Mouse (Mus musculus): Measurements from ENCODE around the gene Sash1. TPM values are rescaled to one million over a fixed set of nuclear protein-coding genes. Genes with fewer than 3 reads are reported as not detected.

Sash1 gene
- polyA plus RNA-seq, 1 experiment from 2014 or later = 5.7 TPM

DNA sequence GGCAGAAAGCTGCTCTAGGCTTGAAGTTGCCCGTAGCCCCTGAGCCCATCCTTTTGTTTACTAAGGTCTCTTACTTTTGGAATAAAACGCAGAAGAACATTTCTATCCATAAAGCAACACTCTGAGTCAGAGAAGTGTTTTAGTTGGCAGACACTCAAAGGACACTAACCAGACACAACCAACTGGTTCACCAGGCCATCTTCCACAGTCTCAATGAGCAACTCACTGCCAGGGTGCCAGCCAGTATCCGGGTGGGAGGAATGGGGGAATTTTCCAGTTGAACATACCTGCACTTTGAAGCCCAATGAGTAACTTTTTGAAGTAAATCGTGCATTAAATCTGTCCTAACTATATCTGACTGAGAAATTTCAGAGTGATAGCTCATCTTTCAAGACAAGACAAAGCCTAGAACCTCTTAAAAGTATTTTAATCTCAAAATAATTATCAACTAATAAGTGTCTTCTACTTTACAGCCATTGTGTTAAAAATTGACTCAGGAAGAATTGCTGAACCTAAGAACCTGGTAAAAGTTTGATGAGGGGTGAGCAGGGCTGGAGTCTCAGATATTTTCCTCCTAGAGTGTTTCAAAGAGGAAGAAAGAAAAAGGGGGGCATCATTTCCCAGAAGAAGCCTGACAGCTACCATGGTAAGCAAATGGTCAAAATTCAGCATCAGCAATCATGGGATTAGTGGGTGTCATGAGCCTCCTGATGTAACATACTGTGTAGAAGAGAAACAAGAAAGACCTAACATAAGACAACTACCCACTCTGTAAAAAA is 74.4 kb downstream of the Sash1 start:
- no peak for ATAC-seq (ENCODE audit: insufficient number of reproducible peaks, low FRiP score, low TSS enrichment, low read depth)
- no peaks in the 10 kb centered on the region for H3K9me3 ChIP-seq (replicated peaks)

DNA sequence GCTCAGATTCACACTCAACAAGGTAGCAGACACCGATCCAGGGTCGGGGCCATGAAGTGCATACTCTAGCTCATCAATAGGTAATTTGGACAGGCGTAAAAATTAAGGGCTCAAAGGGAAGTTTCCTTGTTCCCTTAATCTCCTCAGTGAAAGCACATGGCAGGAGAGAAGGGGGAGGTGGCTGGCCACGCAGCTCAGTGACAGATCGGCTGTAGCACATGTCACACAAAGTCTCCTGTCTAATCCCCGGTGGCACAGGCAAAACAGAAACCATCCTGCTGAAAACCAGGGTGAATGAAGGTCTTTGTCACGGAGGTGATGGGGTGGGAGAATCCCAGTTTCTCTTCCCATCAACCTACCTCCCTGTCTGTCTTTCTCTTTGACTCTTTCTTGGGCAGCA is 75.4 kb downstream of the Sash1 start:
- H3K9ac ChIP-seq = no peak overlapping the region
- H3K4me3 ChIP-seq (replicated peaks) = no peak overlapping the region
- ATAC-seq (ENCODE audit: insufficient number of reproducible peaks, low FRiP score, low TSS enrichment, low read depth) = no peak
- no peaks in the 10 kb centered on the region for H3K27me3 ChIP-seq
- H3K36me3 ChIP-seq = no peaks in the 10 kb centered on the region
- no peaks in the 10 kb centered on the region for H3K9me3 ChIP-seq (replicated peaks)
- H3K27ac ChIP-seq (replicated peaks) = no peak overlapping the region
- H3K4me2 ChIP-seq (replicated peaks) = no peak overlapping the region
- WGBS = 58% methylated on average over 7 of the region's 7 CpGs
- H3K4me1 ChIP-seq = peaks cover 27% of the 10 kb centered on the region

More for the DNA sequence above, 74.4 kb downstream of the Sash1 start:
- WGBS = 80% methylated on average over 4 of the region's 4 CpGs
- H3K4me3 ChIP-seq (replicated peaks) = no peak overlapping the region
- no peaks in the 10 kb centered on the region for H3K27me3 ChIP-seq
- H3K36me3 ChIP-seq = no peaks in the 10 kb centered on the region
- H3K27ac ChIP-seq (replicated peaks) = no peak overlapping the region
- H3K4me1 ChIP-seq = peaks cover 25% of the 10 kb centered on the region
- no peak overlapping the region for H3K9ac ChIP-seq
- no peak overlapping the region for H3K4me2 ChIP-seq (replicated peaks)

DNA sequence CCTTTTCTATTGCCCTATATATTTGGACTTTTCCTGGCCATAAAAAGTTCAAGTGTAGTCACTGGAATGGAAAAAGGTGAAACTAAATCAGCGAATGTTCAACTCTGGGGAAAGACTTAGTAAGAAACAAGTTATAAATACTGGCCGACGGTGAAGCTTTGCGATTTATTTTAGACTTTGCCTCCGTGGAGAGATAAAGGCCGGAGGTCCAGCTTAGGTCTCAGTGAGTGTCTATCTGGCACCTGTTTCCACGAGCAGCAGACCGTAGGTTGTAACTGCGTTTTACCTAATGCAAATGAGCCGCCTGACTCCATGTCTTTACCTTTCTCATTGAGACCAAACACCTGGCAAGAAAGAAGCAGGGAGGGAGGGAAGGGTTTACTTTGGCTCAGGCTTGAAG is 77.5 kb downstream of the Sash1 start:
- Histone ChIP-seq H3K4me1 (peaks cover 31% of the 10 kb centered on the region), H3K4me3 (replicated peaks) (no peak overlapping the region), H3K9ac (no peak overlapping the region), H3K4me2 (replicated peaks) (no peak overlapping the region), H3K36me3 (no peaks in the 10 kb centered on the region), H3K9me3 (replicated peaks) (no peaks in the 10 kb centered on the region), H3K27me3 (no peaks in the 10 kb centered on the region), H3K27ac (replicated peaks) (0 out of 2 replicates have a peak overlapping the region, but pooled peaks have one; percentile 51)
- 91% methylated on average over 10 of the region's 10 CpGs for WGBS
- no peak for ATAC-seq (ENCODE audit: insufficient number of reproducible peaks, low FRiP score, low TSS enrichment, low read depth)

DNA sequence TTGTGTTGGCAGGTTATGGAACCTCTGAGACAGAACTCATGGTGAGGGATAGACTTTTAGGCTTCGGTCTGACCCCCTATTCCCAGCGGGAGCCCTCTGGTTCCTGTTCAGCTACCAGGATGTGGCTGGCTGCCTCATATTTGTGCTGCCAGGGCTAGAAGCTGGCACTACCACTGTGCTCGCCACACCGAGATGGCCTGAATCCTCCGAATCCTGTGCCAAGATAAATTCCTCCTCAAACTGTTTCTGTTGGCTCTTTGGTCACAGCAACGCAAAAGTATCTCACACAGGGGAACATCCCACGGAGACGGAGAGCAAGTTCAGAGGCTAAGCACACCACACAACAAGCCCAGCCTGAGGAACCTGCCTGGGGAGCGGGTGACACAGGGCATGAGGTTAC is 78.3 kb downstream of the Sash1 start:
- Histone ChIP-seq H3K27ac (replicated peaks) (peak overlapping the region; percentile 51; the same call in 1 of the 2 replicates), H3K9me3 (replicated peaks) (no peaks in the 10 kb centered on the region), H3K4me2 (replicated peaks) (no peak overlapping the region), H3K4me3 (replicated peaks) (no peak overlapping the region), H3K27me3 (no peaks in the 10 kb centered on the region), H3K36me3 (no peaks in the 10 kb centered on the region), H3K9ac (no peak overlapping the region), H3K4me1 (peaks cover 28% of the 10 kb centered on the region)
- ATAC-seq (ENCODE audit: insufficient number of reproducible peaks, low FRiP score, low TSS enrichment, low read depth) = no peak
- WGBS = 78% methylated on average over 9 of the region's 9 CpGs

DNA sequence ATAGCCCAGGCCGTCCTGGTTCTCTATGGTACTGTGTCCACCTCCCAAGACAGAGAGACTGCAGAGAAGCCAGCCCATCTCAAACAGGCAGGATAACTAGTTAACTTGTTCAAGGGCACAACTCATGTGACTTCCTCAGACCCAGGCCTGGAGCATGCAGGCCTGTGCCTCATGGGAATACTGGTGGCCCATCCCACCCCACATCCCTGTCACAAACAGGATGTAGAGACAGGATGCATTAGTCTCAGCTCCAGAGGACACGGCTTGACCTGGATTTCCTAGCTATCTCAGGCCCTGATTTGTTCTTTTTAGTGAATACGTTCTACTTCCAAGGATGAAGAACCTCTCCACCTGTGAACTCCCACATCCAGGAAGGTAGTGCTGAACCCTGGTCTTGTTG is 80.5 kb downstream of the Sash1 start:
- H3K9me3 ChIP-seq (replicated peaks) = no peaks in the 10 kb centered on the region
- H3K27ac ChIP-seq (replicated peaks) = 0 out of 2 replicates have a peak overlapping the region, but pooled peaks have one; percentile 11
- no peaks in the 10 kb centered on the region for H3K36me3 ChIP-seq
- no peak overlapping the region for H3K4me2 ChIP-seq (replicated peaks)
- 87% methylated on average over 3 of the region's 3 CpGs for WGBS
- H3K9ac ChIP-seq = no peak overlapping the region
- no peaks in the 10 kb centered on the region for H3K27me3 ChIP-seq
- peaks cover 39% of the 10 kb centered on the region for H3K4me1 ChIP-seq
- ATAC-seq (ENCODE audit: insufficient number of reproducible peaks, low FRiP score, low TSS enrichment, low read depth) = no peak
- no peak overlapping the region for H3K4me3 ChIP-seq (replicated peaks)

DNA sequence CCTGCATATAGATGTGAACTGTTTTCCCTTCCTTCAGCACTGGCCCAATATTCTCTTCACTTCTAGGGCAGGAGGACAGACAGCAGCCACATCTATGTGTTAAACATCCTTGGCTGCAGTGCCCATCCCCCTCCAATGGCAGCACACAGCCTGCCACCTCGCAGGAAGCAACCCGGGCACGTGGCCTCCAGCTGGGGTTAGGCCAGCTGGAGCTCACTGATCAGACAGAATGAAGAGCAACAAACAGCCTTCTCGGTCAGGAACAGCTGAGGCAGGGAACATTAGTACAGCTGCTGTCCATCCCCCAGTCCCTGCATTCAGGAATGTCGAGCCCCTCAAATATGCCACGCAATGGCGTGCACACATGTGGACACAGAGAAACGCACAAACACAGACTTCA is 81.6 kb downstream of the Sash1 start:
- Histone ChIP-seq H3K9me3 (replicated peaks) (no peaks in the 10 kb centered on the region), H3K36me3 (peaks cover 1% of the 10 kb centered on the region; the same call in 1 of the 2 replicates), H3K9ac (no peak overlapping the region), H3K4me2 (replicated peaks) (no peak overlapping the region), H3K4me1 (peaks cover 38% of the 10 kb centered on the region), H3K4me3 (replicated peaks) (no peak overlapping the region), H3K27ac (replicated peaks) (peak overlapping the region; percentile 48), H3K27me3 (no peaks in the 10 kb centered on the region)
- WGBS = 20% methylated on average over 8 of the region's 8 CpGs
- peak; percentile 59 for ATAC-seq (ENCODE audit: insufficient number of reproducible peaks, low FRiP score, low TSS enrichment, low read depth)

DNA sequence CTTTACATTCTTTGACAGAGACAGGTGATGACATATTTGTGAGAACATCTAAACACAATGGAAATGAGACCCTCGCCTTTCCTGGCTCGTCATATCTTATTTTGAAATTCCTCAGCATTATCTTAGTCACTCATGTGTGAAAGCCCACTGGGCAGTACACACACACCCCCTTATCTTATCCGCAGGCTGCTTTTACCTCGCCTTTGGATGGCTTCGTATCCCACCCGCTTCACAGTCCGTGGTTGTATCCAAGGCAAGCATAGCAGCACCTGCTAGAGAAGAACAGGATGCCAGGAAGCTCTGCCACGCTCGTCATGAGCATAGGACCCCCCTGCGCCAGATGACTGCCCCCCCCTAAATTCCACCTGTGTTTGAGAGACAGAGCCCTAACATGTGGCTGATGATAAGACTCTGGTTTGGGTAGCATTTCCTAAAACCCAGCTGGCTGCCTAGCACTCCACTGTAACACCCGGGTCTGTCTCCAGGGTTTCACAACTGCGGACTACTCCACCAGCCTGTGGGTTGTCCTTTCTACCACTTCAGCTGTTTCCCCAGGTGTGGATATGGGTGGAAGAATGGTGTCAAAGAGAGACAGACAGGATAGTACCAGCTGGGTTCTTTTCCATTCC is 84.0 kb downstream of the Sash1 start:
- Histone ChIP-seq H3K27ac (replicated peaks) (no peak overlapping the region), H3K27me3 (no peaks in the 10 kb centered on the region)
- 75% methylated on average over 12 of the region's 12 CpGs for WGBS

DNA sequence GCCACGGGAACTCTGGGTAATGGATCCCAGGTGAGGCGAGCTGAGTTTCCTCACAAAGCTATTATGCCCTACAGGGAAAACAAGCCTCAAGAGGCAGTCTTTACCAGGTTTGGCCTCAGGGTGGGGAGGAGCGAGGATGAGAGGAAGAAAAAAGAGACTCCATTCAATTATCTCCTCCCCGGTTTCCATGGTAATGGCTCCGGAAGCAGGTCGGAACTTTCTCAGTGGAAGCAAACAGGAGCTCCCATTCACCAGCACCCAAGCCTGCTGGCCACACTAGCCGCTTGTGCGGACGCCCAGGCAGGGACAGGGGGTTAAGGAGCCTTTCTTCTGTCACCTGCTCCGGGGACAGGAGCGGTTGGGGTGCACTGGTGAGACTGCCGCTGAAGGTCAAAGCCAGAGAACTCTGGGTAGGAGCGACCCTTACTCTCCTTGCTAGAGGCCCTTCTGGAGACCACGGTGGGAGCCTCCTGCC is 84.7 kb downstream of the Sash1 start:
- no peak for ATAC-seq (ENCODE audit: insufficient number of reproducible peaks, low FRiP score, low TSS enrichment, low read depth)
- H3K9me3 ChIP-seq (replicated peaks) = no peaks in the 10 kb centered on the region; the same call in 1 of the 2 replicates
- H3K4me2 ChIP-seq (replicated peaks) = 0 out of 2 replicates have a peak overlapping the region, but pooled peaks have one; percentile 15
- H3K36me3 ChIP-seq = peaks cover 21% of the 10 kb centered on the region; the same call in 1 of the 2 replicates
- 32% methylated on average over 14 of the region's 14 CpGs for WGBS
- peaks cover 34% of the 10 kb centered on the region for H3K4me1 ChIP-seq
- H3K4me3 ChIP-seq (replicated peaks) = no peak overlapping the region
- no peaks in the 10 kb centered on the region for H3K27me3 ChIP-seq
- no peak overlapping the region for H3K9ac ChIP-seq
- 0 out of 2 replicates have a peak overlapping the region, but pooled peaks have one; percentile 7 for H3K27ac ChIP-seq (replicated peaks)

More for the DNA sequence above, 84.0 kb downstream of the Sash1 start:
- Histone ChIP-seq H3K36me3 (peaks cover 21% of the 10 kb centered on the region; the same call in 1 of the 2 replicates), H3K4me2 (replicated peaks) (no peak overlapping the region), H3K9me3 (replicated peaks) (no peaks in the 10 kb centered on the region; the same call in 1 of the 2 replicates), H3K4me3 (replicated peaks) (no peak overlapping the region), H3K4me1 (peaks cover 34% of the 10 kb centered on the region), H3K9ac (no peak overlapping the region)
- no peak for ATAC-seq (ENCODE audit: insufficient number of reproducible peaks, low FRiP score, low TSS enrichment, low read depth)

DNA sequence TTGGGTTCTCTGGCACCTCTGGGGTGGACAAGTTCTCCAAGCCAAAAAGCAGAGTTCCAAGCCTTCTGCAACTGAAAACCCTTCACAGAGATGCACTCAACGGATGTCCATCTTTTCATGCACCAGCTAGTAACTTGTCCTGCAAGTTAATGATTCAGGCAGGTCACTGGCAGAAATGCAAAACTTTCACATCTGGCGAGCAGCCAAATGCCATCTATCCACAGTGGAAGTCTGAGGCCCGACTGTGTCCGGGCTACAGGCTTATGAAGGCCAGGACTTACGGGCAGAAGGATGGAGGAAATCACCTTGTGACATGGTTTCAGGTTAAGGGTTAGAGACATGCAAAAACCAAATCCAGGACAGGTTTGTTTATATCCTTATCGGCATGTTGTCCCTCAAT is 88.0 kb downstream of the Sash1 start:
- peaks cover 21% of the 10 kb centered on the region; the same call in 1 of the 2 replicates for H3K36me3 ChIP-seq
- ATAC-seq (ENCODE audit: insufficient number of reproducible peaks, low FRiP score, low TSS enrichment, low read depth) = no peak
- H3K27ac ChIP-seq (replicated peaks) = no peak overlapping the region
- no peak overlapping the region for H3K9ac ChIP-seq
- H3K9me3 ChIP-seq (replicated peaks) = no peaks in the 10 kb centered on the region; the same call in 1 of the 2 replicates
- H3K4me1 ChIP-seq = peaks cover 17% of the 10 kb centered on the region
- 84% methylated on average over 6 of the region's 6 CpGs for WGBS
- H3K4me2 ChIP-seq (replicated peaks) = no peak overlapping the region
- H3K27me3 ChIP-seq = no peaks in the 10 kb centered on the region
- H3K4me3 ChIP-seq (replicated peaks) = no peak overlapping the region

DNA sequence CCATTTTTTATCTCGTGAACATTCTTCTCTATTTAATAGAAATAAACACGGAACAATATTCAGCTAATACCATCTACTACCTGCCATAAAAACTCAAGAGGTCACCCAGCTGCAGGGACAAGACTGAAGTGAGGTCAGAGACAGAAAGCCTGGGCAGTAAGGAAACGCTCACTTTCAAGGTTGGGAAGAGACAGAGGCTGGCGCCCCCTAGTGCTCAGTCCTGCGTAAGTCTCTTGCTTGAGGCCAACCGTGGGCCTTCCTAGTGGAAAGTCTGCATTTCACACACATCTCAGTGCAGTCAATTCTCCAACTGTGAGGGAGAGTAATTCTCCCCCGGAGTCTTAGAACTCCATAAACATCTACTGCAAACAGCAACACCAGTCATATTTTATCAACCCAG is 90.5 kb downstream of the Sash1 start:
- H3K9me3 ChIP-seq (replicated peaks) = no peaks in the 10 kb centered on the region; the same call in 1 of the 2 replicates
- H3K27ac ChIP-seq (replicated peaks) = no peak overlapping the region
- 39% methylated on average over 7 of the region's 7 CpGs for WGBS

DNA sequence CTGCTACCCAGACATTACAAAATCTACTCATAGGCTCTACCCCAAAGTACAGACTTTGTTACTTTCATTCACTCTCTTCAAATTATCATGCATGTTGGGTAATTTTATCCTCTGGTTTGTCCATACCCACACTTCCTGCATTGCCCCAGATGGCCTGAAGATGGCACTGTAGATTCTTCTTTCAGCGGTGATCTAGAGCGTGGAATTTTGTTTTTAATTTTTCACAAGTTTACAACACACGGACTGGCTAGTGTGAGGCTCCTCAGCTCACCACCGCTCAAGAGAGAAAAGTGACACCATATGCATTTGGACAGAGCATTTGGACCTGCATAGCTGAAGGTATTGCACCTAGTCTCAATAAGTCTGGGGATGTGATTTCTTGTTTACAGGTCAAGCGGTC is 93.5 kb downstream of the Sash1 start:
- H3K27ac ChIP-seq (replicated peaks) = no peak overlapping the region
- H3K9ac ChIP-seq = no peak overlapping the region
- H3K36me3 ChIP-seq = peaks cover 8% of the 10 kb centered on the region
- H3K9me3 ChIP-seq (replicated peaks) = no peaks in the 10 kb centered on the region
- H3K4me3 ChIP-seq (replicated peaks) = no peak overlapping the region
- 45% methylated on average over 5 of the region's 5 CpGs for whole genome bisulfite sequencing
- no peaks in the 10 kb centered on the region for H3K4me1 ChIP-seq
- no peaks in the 10 kb centered on the region for H3K27me3 ChIP-seq
- no peak for ATAC-seq (ENCODE audit: insufficient number of reproducible peaks, low FRiP score, low TSS enrichment, low read depth)
- H3K4me2 ChIP-seq (replicated peaks) = no peak overlapping the region

More for the DNA sequence above, 90.5 kb downstream of the Sash1 start:
- Histone ChIP-seq H3K36me3 (peaks cover 21% of the 10 kb centered on the region; the same call in 1 of the 2 replicates), H3K4me3 (replicated peaks) (no peak overlapping the region), H3K4me2 (replicated peaks) (no peak overlapping the region), H3K27me3 (no peaks in the 10 kb centered on the region), H3K4me1 (no peaks in the 10 kb centered on the region), H3K9ac (no peak overlapping the region)
- no peak for ATAC-seq (ENCODE audit: insufficient number of reproducible peaks, low FRiP score, low TSS enrichment, low read depth)

Measured in embryonic facial prominence, embryonic 15.5 days (tissue).